Mouse (Mus musculus): ENCODE results near the gene Gm42957. TPM values are rescaled to one million over a fixed set of nuclear protein-coding genes. Genes with fewer than 3 reads are reported as not detected.
"Not testable (repeated sequence)": the region's sequence is repeated elsewhere in the genome, so short reads cannot be mapped to it uniquely, and the experiment has no call there.

Gm42957 gene
- under 1 TPM; 0.23 to 0.25 TPM for total RNA-seq (2021)
- long read RNA-seq, experiment 1, partial matches to known transcripts: 0 of 5 reads
- long read RNA-seq, experiment 1, other reads (novel, unspliced or antisense): 5 of 5 reads
- long read RNA-seq, experiment 2: 0 reads

GRCm38 (mm10) chr3:96634928-96635879, at the start of gene Gm42957, which contains the start of gene Pex11b:
TSS of gene Gm42957 (plus strand) at chr3:96635474.
TSS of gene Pex11b (plus strand) at chr3:96635376.
- peak; percentile 79 to 80 for DNase-seq (ENCODE audit: low spot score in 2 of 2)

DNA sequence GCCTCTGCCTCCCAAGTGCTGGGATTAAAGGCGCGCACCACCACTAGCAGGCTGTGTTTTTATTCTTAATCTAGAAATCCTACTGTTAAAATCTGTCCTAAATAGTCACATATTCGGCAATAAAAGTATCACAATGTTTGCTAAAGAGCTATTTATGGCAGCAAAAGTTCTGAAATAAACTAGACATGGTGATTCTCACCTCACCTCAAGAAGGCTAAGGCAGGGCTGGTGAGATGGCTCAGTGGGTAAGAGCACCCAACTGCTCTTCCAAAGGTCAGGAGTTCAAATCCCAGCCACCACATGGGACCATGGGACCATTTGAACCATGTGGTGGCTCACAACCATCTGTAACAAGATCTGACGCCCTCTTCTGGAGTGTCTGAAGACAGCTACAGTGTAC, 44.6 kb upstream of the Gm42957 start:
- DNase-seq (ENCODE audit: low spot score in 2 of 2): no peak

GRCm38 (mm10) chr3:96593374-96593773, 41.9 kb upstream of the Gm42957 start:
- DNase-seq (ENCODE audit: low spot score in 2 of 2): no peak

- DNase-seq (ENCODE audit: low spot score in 2 of 2): peak; percentile 81 to 91
Measured at GRCm38 (mm10) chr3:96593790-96594560, 41.3 kb upstream of the Gm42957 start, which contains the start of gene Polr3gl. TSS of gene Polr3gl (minus strand) at chr3:96594181.

DNA sequence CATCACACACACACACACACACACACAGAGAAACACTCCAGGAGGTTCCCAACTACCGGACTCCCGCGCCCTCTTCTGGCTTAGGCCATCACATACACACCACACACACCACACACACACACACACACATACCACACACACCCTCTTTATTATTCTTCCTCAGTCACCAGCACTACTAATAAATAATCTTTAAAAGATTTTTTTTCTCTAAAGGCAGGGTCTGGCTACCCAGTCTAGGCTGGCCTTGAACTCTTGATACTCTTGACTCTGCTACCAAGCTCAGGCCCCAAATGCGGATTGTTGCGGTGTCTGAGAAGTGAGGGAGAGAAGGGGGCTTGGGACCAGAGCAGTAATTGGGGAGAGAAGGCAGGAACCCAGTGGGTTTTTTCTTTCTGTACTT, 40.4 kb upstream of the Gm42957 start:
- DNase-seq (ENCODE audit: low spot score in 2 of 2): no peak

- no peak for DNase-seq (ENCODE audit: low spot score in 2 of 2)
Measured at GRCm38 (mm10) chr3:96595661-96596060, 39.6 kb upstream of the Gm42957 start.

DNA sequence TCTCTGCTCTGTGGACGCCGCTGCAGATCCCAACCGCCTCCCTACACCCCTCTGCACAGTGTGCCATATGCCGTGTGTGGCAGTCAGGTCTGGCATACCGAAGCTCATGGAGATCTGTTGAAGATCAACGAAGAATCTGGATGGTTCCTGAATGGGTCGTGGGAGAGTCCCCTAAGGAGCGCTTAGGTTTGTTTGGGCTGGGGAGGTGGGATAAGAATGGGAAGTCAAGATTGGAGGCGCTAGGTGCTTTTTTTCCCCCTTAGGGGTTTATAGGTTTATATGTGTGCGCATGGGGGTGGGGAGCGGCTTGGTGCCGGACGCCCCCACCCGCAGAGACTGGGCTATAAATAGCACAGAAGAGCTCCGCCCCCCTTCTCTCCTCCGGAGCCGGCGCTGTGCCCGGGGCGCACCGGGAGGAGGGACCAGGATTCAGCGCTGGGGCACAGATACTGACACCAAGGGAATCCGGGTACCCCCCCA, 39.0 kb upstream of the Gm42957 start, which contains the start of gene Ankrd34a:
Gene Ankrd34a (plus strand): TSS at position 409 of the 480 bp plus-strand sequence.
- DNase-seq (ENCODE audit: low spot score in 2 of 2): no peak

DNA sequence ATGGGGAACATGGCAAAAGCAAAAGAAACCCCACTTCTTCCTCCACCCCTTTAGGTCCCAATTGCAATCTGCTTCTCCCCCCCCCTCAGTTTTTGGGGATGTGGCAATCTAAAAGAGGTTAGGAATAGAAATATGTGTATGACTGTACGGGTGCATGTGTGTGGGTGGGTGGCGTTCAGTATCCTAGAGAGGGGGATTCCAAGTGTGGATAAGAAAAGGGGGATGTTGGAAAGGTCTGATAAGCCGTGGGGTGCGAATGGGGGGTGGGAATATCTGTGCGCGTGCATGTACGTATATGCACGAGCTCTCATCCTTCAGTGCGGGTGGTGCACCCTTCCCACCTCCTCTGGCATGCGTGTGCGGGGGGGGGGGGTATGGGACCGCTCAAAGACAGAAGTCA, 38.4 kb upstream of the Gm42957 start:
- DNase-seq (ENCODE audit: low spot score in 2 of 2): no peak

DNA sequence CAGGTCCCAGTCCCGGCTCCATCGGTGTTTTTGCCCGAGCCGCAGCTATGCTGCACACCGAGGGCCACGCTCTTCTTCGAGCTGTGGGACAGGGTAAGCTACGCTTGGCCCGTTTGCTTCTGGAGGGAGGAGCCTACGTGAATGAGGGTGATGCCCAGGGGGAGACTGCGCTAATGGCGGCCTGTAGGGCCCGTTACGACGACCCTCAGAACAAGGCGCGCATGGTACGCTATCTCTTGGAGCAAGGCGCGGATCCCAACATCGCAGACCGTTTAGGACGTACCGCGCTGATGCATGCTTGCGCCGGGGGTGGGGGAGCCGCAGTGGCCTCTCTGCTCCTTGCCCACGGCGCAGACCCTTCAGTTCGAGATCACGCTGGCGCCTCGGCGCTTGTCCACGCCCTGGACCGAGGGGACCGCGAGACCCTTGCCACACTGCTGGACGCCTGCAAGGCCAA, 37.8 kb upstream of the Gm42957 start:
- no peak for DNase-seq (ENCODE audit: low spot score in 2 of 2)

- DNase-seq (ENCODE audit: low spot score in 2 of 2): peak in 1 of 2 experiments; percentile 40
Measured at GRCm38 (mm10) chr3:96598156-96599068, 36.9 kb upstream of the Gm42957 start.

GRCm38 (mm10) chr3:96599069-96599393, 36.2 kb upstream of the Gm42957 start:
- DNase-seq (ENCODE audit: low spot score in 2 of 2): no peak

GRCm38 (mm10) chr3:96599411-96599810, 35.9 kb upstream of the Gm42957 start:
- no peak for DNase-seq (ENCODE audit: low spot score in 2 of 2)

DNA sequence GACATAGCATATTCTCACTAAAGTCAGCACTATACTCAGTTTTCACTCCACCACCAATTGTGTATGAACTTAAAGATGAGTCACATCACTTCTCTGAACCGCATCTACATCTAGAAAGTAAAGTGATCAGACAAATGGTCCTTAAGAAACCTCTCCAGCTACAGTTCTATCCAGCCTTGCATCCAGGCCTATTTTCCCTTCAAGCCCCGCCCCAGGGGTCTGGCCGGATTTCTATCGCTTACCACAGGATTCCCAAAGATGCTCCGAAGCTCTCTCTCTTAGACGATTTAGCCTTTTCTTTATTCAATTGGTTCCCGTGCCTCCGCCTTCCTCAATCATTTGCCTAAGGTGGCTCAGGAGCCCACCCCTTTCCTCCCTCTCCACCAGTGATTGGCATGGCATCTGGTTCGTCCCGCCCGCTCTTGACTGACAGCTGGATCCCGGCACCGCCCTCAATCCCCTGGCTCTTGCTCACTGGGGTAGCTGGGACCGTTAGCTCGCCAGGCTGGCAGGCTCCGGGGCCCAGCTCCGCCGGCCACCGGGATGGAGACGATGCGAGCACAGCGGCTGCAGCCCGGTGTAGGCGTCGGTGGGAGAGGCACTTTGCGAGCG, 34.5 kb upstream of the Gm42957 start, which contains the start of gene Lix1l:
Gene Lix1l (plus strand): TSS at position 511 of the 612 bp plus-strand sequence.
- peak; percentile 66 to 84 for DNase-seq (ENCODE audit: low spot score in 2 of 2)

DNA sequence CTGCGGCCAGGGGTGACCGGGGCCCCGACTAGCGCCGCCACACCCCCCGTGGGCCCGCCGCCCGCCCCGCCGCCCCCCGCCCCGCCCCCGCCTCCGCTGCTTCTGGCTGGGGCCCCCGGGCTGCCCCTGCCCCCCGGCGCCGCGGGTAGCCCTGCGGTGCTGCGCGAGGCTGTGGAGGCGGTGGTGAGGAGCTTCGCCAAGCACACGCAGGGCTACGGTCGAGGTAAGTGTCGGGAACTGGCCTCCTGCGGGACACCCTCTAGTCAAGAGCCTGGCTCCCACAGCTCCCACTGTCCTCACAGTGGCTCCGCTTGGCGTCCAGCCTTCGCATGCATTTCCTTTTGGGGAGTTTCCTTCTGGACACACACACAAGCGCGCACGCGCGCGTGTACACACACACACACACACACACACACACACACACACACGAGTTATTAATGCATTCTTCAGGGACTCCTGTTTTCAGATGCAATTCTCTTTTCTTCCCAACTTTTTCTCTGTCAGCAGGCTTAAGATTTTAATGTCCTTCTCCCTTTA, 34.0 kb upstream of the Gm42957 start:
- peak in 1 of 2 experiments; percentile 50 for DNase-seq (ENCODE audit: low spot score in 2 of 2)

- no peak for DNase-seq (ENCODE audit: low spot score in 2 of 2)
Measured at GRCm38 (mm10) chr3:96601941-96602703, 33.2 kb upstream of the Gm42957 start.

GRCm38 (mm10) chr3:96602704-96603084, 32.6 kb upstream of the Gm42957 start:
- no peak for DNase-seq (ENCODE audit: low spot score in 2 of 2)

- DNase-seq (ENCODE audit: low spot score in 2 of 2): no peak
Measured at GRCm38 (mm10) chr3:96603311-96603710, 32.0 kb upstream of the Gm42957 start.

DNA sequence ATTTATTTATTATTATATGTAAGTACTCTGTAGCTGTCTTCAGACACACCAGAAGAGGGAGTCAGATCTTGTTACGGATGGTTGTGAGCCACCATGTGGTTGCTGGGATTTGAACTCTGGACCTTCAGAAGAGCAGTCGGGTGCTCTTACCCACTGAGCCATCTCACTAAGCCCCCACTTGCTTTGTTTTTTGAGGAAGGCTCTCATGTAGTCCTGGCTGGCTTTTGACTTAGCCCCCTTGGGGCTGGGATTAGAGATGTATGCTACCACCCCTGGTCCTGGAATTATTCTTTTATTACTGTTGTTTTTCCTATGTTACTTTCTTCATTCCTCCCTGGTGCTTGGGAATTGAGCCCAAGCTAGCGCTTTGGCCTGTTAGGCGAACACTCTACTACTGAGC, 29.3 kb upstream of the Gm42957 start:
- DNase-seq (ENCODE audit: low spot score in 2 of 2): not testable (repeated sequence)

DNA sequence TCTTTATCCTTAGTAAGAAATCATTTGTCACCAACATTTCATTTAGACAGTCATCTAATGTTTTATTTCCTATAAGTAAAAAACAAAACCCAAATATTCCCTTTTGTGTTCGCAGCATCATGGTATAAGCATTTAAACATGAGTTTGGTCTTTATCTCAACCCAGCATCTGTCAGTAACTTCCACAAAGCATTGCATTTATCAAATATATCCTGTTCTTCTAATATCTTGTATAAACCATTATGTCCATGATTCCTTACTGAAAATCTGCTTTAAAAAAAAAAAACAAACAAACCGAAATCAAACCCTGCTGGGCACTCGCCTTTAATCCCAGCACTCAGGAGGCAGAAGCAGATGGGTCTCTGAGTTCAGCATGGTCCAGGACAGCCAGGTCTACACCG, 28.7 kb upstream of the Gm42957 start:
- DNase-seq (ENCODE audit: low spot score in 2 of 2): no peak

Data from adrenal gland, postnatal 4 days (tissue).